Mouse (Mus musculus): ENCODE data around the gene Bsx. TPM values are rescaled to one million over a fixed set of nuclear protein-coding genes. Genes with fewer than 3 reads are reported as not detected.

The Bsx gene
- total and polyA plus RNA-seq, 3 experiments: not detected

- H3K9me3 ChIP-seq (replicated peaks; ENCODE audit: insufficient read depth, low read length): no peaks in the 10 kb centered on the region
- H3K4me1 ChIP-seq (ENCODE audit: control insufficient read depth in 1 of 2, insufficient read depth in 2 of 2, low read length in 2 of 2): no peaks in the 10 kb centered on the region
- no peaks in the 10 kb centered on the region for H3K27me3 ChIP-seq (ENCODE audit: control insufficient read depth in 1 of 2, insufficient read depth in 2 of 2, low read length in 2 of 2)
- no peaks in the 10 kb centered on the region for H3K79me2 ChIP-seq (ENCODE audit: control insufficient read depth, insufficient read depth, low read length, poor library complexity)
- H3K36me3 ChIP-seq (ENCODE audit: control insufficient read depth in 1 of 2, insufficient read depth in 2 of 2, low read length in 2 of 2): no peaks in the 10 kb centered on the region
- H3K9ac ChIP-seq (ENCODE audit: control insufficient read depth, low read depth, low read length, poor library complexity, severe bottlenecking): no peak overlapping the region
- DNase-seq (ENCODE audit: low read depth, low spot score): no peak
- TF ChIP-seq MYB (IDR thresholded peaks at IDR 0.05; ENCODE audit: low read depth, low read length): no peak
- no peak for TF ChIP-seq MEF2A (IDR thresholded peaks at IDR 0.05; ENCODE audit: extremely low read depth, insufficient replicate concordance, low read depth, low read length, poor library complexity, severe bottlenecking)
- no peak for TF ChIP-seq SMC3 (IDR thresholded peaks at IDR 0.05; ENCODE audit: low read depth, low read length)
- no peak for TF ChIP-seq ZMIZ1 (IDR thresholded peaks at IDR 0.05; ENCODE audit: low read depth, low read length)
- no peak for TF ChIP-seq TAL1 (IDR thresholded peaks at IDR 0.05; ENCODE audit: low read length)
- TF ChIP-seq BHLHE40 (IDR thresholded peaks at IDR 0.05; ENCODE audit: borderline replicate concordance, low read depth, low read length): no peak
- TF ChIP-seq MXI1 (IDR thresholded peaks at IDR 0.05; ENCODE audit: low read depth, low read length): no peak
- no peak overlapping the region for H3K27ac ChIP-seq (ENCODE audit: control insufficient read depth, low read depth, low read length)
- no peak overlapping the region for H3K4me3 ChIP-seq (ENCODE audit: control insufficient read depth in 1 of 2, insufficient read depth in 1 of 2, low read depth in 2 of 2, low read length in 2 of 2)
Measured at GRCm38 (mm10) chr9:40858461-40859160, 15.3 kb upstream of the Bsx start.

DNA sequence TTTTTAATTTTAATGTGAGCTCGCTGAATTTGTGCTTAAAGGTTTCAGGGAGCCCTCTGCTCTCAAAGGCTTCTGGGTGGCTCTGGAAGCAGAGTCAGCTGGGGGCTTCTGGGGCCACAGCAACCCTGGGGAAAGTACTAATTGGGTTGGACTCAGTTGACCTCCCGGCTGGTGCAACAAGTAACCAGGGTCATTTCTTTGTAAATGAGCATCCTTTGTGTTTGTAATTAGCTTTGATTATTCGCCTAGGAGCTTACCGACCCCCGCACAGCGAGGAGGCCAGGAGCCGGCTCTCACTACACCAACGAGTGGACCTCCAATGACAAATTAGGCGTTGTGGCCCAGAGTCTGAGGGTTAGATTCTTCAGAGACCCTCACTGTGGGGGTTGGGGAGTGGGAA, 14.7 kb upstream of the Bsx start:
- no peaks in the 10 kb centered on the region for H3K79me2 ChIP-seq (ENCODE audit: control insufficient read depth, insufficient read depth, low read length, poor library complexity)
- no peak overlapping the region for H3K4me3 ChIP-seq (ENCODE audit: control insufficient read depth in 1 of 2, insufficient read depth in 1 of 2, low read depth in 2 of 2, low read length in 2 of 2)
- H3K36me3 ChIP-seq (ENCODE audit: control insufficient read depth in 1 of 2, insufficient read depth in 2 of 2, low read length in 2 of 2): no peaks in the 10 kb centered on the region
- DNase-seq (ENCODE audit: low read depth, low spot score): no peak
- no peak overlapping the region for H3K9ac ChIP-seq (ENCODE audit: control insufficient read depth, low read depth, low read length, poor library complexity, severe bottlenecking)
- H3K9me3 ChIP-seq (replicated peaks; ENCODE audit: insufficient read depth, low read length): no peaks in the 10 kb centered on the region
- H3K27me3 ChIP-seq (ENCODE audit: control insufficient read depth in 1 of 2, insufficient read depth in 2 of 2, low read length in 2 of 2): no peaks in the 10 kb centered on the region
- no peaks in the 10 kb centered on the region for H3K4me1 ChIP-seq (ENCODE audit: control insufficient read depth in 1 of 2, insufficient read depth in 2 of 2, low read length in 2 of 2)
- TF ChIP-seq POLR2A (IDR thresholded peaks at IDR 0.05; ENCODE audit: control insufficient read depth in 1 of 2, insufficient read depth in 1 of 2, low read depth in 1 of 2, low read length in 2 of 2, poor library complexity in 1 of 2): no peak
- no peak for TF ChIP-seq ZKSCAN1 (IDR thresholded peaks at IDR 0.05; ENCODE audit: low read depth, low read length)
- no peak for TF ChIP-seq USF1 (IDR thresholded peaks at IDR 0.05; ENCODE audit: low read depth, low read length)
- TF ChIP-seq SIN3A (IDR thresholded peaks at IDR 0.05; ENCODE audit: low read length): no peak
- no peak for TF ChIP-seq MYB (IDR thresholded peaks at IDR 0.05; ENCODE audit: low read depth, low read length)
- TF ChIP-seq ZMIZ1 (IDR thresholded peaks at IDR 0.05; ENCODE audit: low read depth, low read length): no peak
- TF ChIP-seq ZNF384 (IDR thresholded peaks at IDR 0.05; ENCODE audit: low read depth, low read length): no peak
- TF ChIP-seq MAX (IDR thresholded peaks at IDR 0.05; ENCODE audit: low read length): no peak
- TF ChIP-seq ZC3H11A (IDR thresholded peaks at IDR 0.05; ENCODE audit: low read depth, low read length): no peak
- no peak for TF ChIP-seq BHLHE40 (IDR thresholded peaks at IDR 0.05; ENCODE audit: borderline replicate concordance, low read depth, low read length)
- no peak for TF ChIP-seq CTCF (IDR thresholded peaks at IDR 0.05 in 2 of 3, conservative IDR thresholded peaks at IDR 0.05 in 1 of 3; ENCODE audit: control insufficient read depth in 1 of 3, insufficient read depth in 1 of 3, low read depth in 2 of 3, low read length in 3 of 3, poor library complexity in 1 of 3, severe bottlenecking in 1 of 3)
- no peak for TF ChIP-seq EP300 (IDR thresholded peaks at IDR 0.05; ENCODE audit: low read depth in 1 of 2, low read length in 2 of 2)
- TF ChIP-seq CHD1 (IDR thresholded peaks at IDR 0.05; ENCODE audit: low read depth, low read length): no peak
- no peak overlapping the region for H3K27ac ChIP-seq (ENCODE audit: control insufficient read depth, low read depth, low read length)
